ENCODE assay signal across 10 mouse cellular contexts in genomic region chr2:125136846-125137245, GRCm38 (mm10). TPM values are rescaled to one million over a fixed set of nuclear protein-coding genes. Genes with fewer than 3 reads are reported as not detected.
DNase-seq lines count a peak whose midpoint lies in the region; ATAC-seq and TF ChIP-seq lines count a peak whose summit lies in the region.
"Had no signal": no experiment of that assay in that cellular context is flagged by ENCODE, and none has a peak within 500 bp of the region (broad histone marks: within the 10 kb centered on the region; RNA-seq: fewer than 3 reads in every experiment).

No protein-coding gene starts in this region.

- H3K27ac ChIP-seq in left cerebral cortex, adult 2 months = peak overlapping the region; percentile 84
- H3K27ac ChIP-seq in forebrain, embryonic 10.5 days = no peak overlapping the region
- H3K27ac ChIP-seq in hindbrain, embryonic 12.5 days = no peak overlapping the region
- no peak overlapping the region for H3K27ac ChIP-seq in neural tube, embryonic 12.5 days
- H3K27ac ChIP-seq: liver, embryonic 15.5 days had no signal

- no peaks in the 10 kb centered on the region for H3K36me3 ChIP-seq in forebrain, embryonic 10.5 days (replicated peaks)
- H3K36me3 ChIP-seq in hindbrain, embryonic 12.5 days = no peaks in the 10 kb centered on the region
- no peaks in the 10 kb centered on the region for H3K36me3 ChIP-seq in neural tube, embryonic 12.5 days
- H3K36me3 ChIP-seq: liver, embryonic 15.5 days had no signal

- 36% methylated on average over 7 of the region's 7 CpGs for WGBS in forebrain, embryonic 10.5 days
- WGBS in hindbrain, embryonic 12.5 days = 28% methylated on average over 7 of the region's 7 CpGs
- WGBS in neural tube, embryonic 12.5 days = 35% methylated on average over 7 of the region's 7 CpGs

- peak overlapping the region; percentile 50 for H3K4me3 ChIP-seq in left cerebral cortex, adult 2 months
- peak overlapping the region; percentile 52 for H3K4me3 ChIP-seq in forebrain, embryonic 10.5 days
- H3K4me3 ChIP-seq in hindbrain, embryonic 12.5 days = peak overlapping the region; percentile 42
- H3K4me3 ChIP-seq in neural tube, embryonic 12.5 days = no peak overlapping the region
- H3K4me3 ChIP-seq: liver, embryonic 15.5 days had no signal

- peaks cover 17% of the 10 kb centered on the region for H3K4me1 ChIP-seq in forebrain, embryonic 10.5 days
- H3K4me1 ChIP-seq in hindbrain, embryonic 12.5 days = peaks cover 8% of the 10 kb centered on the region
- peaks cover 9% of the 10 kb centered on the region; the same call in 1 of the 2 replicates for H3K4me1 ChIP-seq in neural tube, embryonic 12.5 days
- H3K4me1 ChIP-seq: liver, embryonic 15.5 days had no signal

- DNase-seq in left cerebral cortex, adult 2 months (ENCODE audit: extremely low spot score in 1 of 2, low spot score in 2 of 2) = no peak
- no peak for DNase-seq in left cerebral cortex, postnatal 4 days
- no peak for DNase-seq in forebrain, embryonic 10.5 days (ENCODE audit: extremely low spot score, low spot score)
- DNase-seq in ovary, postnatal 10 days (ENCODE audit: low spot score) = no peak
- DNase-seq in gastrocnemius, postnatal 4 days (ENCODE audit: low spot score in 2 of 2) = no peak
- DNase-seq: kidney, adult 11 months; thymus, adult 2 months had no signal

- TF ChIP-seq CTCF in left cerebral cortex, adult 2 months (IDR thresholded peaks at IDR 0.05) = no peak

- peaks cover 12% of the 10 kb centered on the region for H3K27me3 ChIP-seq in forebrain, embryonic 10.5 days (ENCODE audit: poor library complexity, severe bottlenecking)
- H3K27me3 ChIP-seq in hindbrain, embryonic 12.5 days = no peaks in the 10 kb centered on the region
- H3K27me3 ChIP-seq in neural tube, embryonic 12.5 days (replicated peaks) = no peaks in the 10 kb centered on the region

- intact Hi-C loops in left cerebral cortex, adult 2 months (cut with DNase I) = loop anchor here (2.0 kb wide), 1 partner anchor 14 kb away; the partner anchor contains the start of gene Myef2
- intact Hi-C loops in left cerebral cortex, postnatal 4 days (cut with DNase I) = no loop called here

- ATAC-seq in hindbrain, embryonic 12.5 days (ENCODE audit: low FRiP score) = 0 out of 2 replicates have a peak, but pooled peaks have one; percentile 13
- ATAC-seq in neural tube, embryonic 12.5 days (ENCODE audit: low FRiP score, low read depth) = no peak

- peak overlapping the region; percentile 75 for H3K4me2 ChIP-seq in hindbrain, embryonic 12.5 days (replicated peaks)
- peak overlapping the region; percentile 67 for H3K4me2 ChIP-seq in neural tube, embryonic 12.5 days (replicated peaks)

- 0 out of 2 replicates have a peak overlapping the region, but pooled peaks have one; percentile 29 for H3K9ac ChIP-seq in hindbrain, embryonic 12.5 days
- H3K9ac ChIP-seq in neural tube, embryonic 12.5 days = no peak overlapping the region
- H3K9ac ChIP-seq: liver, embryonic 15.5 days had no signal

- H3K9me3 ChIP-seq in forebrain, embryonic 10.5 days = no peaks in the 10 kb centered on the region
- no peaks in the 10 kb centered on the region for H3K9me3 ChIP-seq in hindbrain, embryonic 12.5 days (replicated peaks)
- no peaks in the 10 kb centered on the region for H3K9me3 ChIP-seq in neural tube, embryonic 12.5 days
- H3K9me3 ChIP-seq: liver, embryonic 15.5 days had no signal

RNA-seq across cellular contexts. Expression of gene Ctxn2, which starts 0.4 kb away (rescaled TPM):
- total RNA-seq in left cerebral cortex, adult 2 months (2021) = 10 to 100 TPM in 1 of 2 experiments, 1 to 10 TPM in 1; 9.7 to 11.0 TPM
- total RNA-seq in left cerebral cortex, postnatal 4 days (2021) = 10 to 100 TPM in 1 of 2 experiments, 1 to 10 TPM in 1; 6.7 to 10.8 TPM
- not detected in 2 replicates for polyA plus RNA-seq in forebrain, embryonic 10.5 days (2016; fragmentation: Nextera tagmentation; extraction: Ambion mirVana)
- polyA plus RNA-seq in hindbrain, embryonic 12.5 days (2016; fragmentation: Nextera tagmentation; extraction: Ambion mirVana) = 0.41 and 0.61 TPM in 2 replicates
- polyA plus RNA-seq in neural tube, embryonic 12.5 days (2016; fragmentation: Nextera tagmentation; extraction: Ambion mirVana) = 0.59 and 1.0 TPM in 2 replicates
- total RNA-seq in gastrocnemius, postnatal 4 days (2021) = not detected
- polyA plus RNA-seq: liver, embryonic 15.5 days; thymus, adult 2 months had no signal

RNA-seq across cellular contexts. Expression of gene Myef2, which starts 13.4 kb away (rescaled TPM):
- total RNA-seq in left cerebral cortex, adult 2 months (2021) = 10 to 100 TPM; 87.4 to 99.1 TPM
- 100 to 1,000 TPM; 187 to 188 TPM for total RNA-seq in left cerebral cortex, postnatal 4 days (2021)
- 162 and 168 TPM in 2 replicates for polyA plus RNA-seq in forebrain, embryonic 10.5 days (2016; fragmentation: Nextera tagmentation; extraction: Ambion mirVana)
- polyA plus RNA-seq in hindbrain, embryonic 12.5 days (2016; fragmentation: Nextera tagmentation; extraction: Ambion mirVana) = 229 and 255 TPM in 2 replicates
- 257 and 259 TPM in 2 replicates for polyA plus RNA-seq in neural tube, embryonic 12.5 days (2016; fragmentation: Nextera tagmentation; extraction: Ambion mirVana)
- total RNA-seq in gastrocnemius, postnatal 4 days (2021) = 10 to 100 TPM; 33.7 to 37.5 TPM

RNA-seq across cellular contexts. Expression of gene Slc12a1, which starts 15.5 kb away (rescaled TPM):
- under 1 TPM; 0.07 to 0.16 TPM for total RNA-seq in left cerebral cortex, adult 2 months (2021)
- under 1 TPM; 0.10 to 0.12 TPM for total RNA-seq in left cerebral cortex, postnatal 4 days (2021)
- not detected in 2 replicates for polyA plus RNA-seq in forebrain, embryonic 10.5 days (2016; fragmentation: Nextera tagmentation; extraction: Ambion mirVana)
- 0.05 and 0.19 TPM in 2 replicates for polyA plus RNA-seq in hindbrain, embryonic 12.5 days (2016; fragmentation: Nextera tagmentation; extraction: Ambion mirVana)
- polyA plus RNA-seq in neural tube, embryonic 12.5 days (2016; fragmentation: Nextera tagmentation; extraction: Ambion mirVana) = 0.04 and 0.10 TPM in 2 replicates
- total RNA-seq in gastrocnemius, postnatal 4 days (2021) = not detected
- polyA plus RNA-seq: liver, embryonic 15.5 days had no signal

Comparison
In these comparisons a context has a peak if more than half of its experiments do, and no peak if none do; other contexts are left out.
1. RNA of gene Ctxn2, which starts 0.4 kb away (total RNA-seq): 9.7 to 11.0 TPM in left cerebral cortex, adult 2 months and 6.7 to 10.8 TPM in left cerebral cortex, postnatal 4 days; not detected in gastrocnemius, postnatal 4 days; every median in the first group is over 4 times any median in the second.